Mouse (Mus musculus) heart, adult 2 months (tissue): Measurements from ENCODE around the gene Tln2.

Source experiments
- CTCF ChIP-seq: fragments of 200-600 bp; IDR thresholded peaks from 2 replicates; pipeline ENCODE4 v1.8.1; 2022; ENCODE audit warnings: antibody characterized with exemption, mild to moderate bottlenecking, moderate library complexity
- EP300 ChIP-seq: fragments of 200-500 bp; IDR thresholded peaks from 2 replicates; pipeline ENCODE4 v1.6.1; 2011; ENCODE audit warnings: low read depth, low read length, control low read depth; ENCODE audit not compliant: insufficient read depth
- POLR2A ChIP-seq: fragments of 200-500 bp; IDR thresholded peaks from 2 replicates; pipeline ENCODE4 v1.6.1; 2011; ENCODE audit warnings: mild to moderate bottlenecking, low read depth, low read length, control low read depth; ENCODE audit not compliant: insufficient read depth

DNA sequence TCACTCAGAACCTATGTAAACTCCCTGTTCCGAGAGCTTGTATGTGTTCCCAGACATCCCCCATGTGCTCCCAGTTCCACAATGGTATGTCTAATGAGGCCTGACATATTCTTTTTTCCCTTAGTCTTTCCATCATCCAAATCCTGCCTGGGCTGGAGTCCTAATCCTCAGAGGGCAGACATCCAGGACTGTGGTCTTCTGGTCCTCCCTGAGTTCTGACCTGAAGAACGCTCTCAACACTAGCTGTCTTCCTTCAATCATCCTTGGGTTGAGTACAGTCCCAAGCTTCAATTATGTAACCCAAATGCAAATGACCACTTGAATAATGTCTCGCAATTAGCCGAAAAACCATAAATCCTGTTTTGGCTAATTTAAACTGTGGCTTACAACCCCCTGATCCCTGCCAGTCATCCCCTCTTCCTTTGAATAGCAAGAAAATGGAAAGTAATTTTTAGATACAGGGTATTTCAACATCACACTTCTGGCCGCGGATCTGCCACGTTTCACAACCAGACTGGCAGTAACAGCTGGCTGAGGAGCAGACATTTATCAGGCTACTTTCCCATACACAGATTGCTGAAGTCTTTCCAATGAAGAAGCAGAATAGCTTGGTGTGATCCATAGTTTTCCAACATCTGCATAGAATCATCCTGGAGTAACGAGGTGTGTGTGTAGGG lies 65.5 kb downstream of the Tln2 start:
- TF ChIP-seq CTCF, result no peak
- TF ChIP-seq EP300, result no peak
- TF ChIP-seq POLR2A, result no peak
